Mouse (Mus musculus) embryo, embryonic 10.5 days (tissue): Measurements from ENCODE around the gene Cdh5.
"Not testable (repeated sequence)": the region's sequence is repeated elsewhere in the genome, so short reads cannot be mapped to it uniquely, and the experiment has no call there.

Experiments
- DNase-seq: peaks from one replicate; pipeline ENCODE4 v3.0.0-alpha.2; 2015; ENCODE audit warnings: low spot score

The Cdh5 gene

DNA sequence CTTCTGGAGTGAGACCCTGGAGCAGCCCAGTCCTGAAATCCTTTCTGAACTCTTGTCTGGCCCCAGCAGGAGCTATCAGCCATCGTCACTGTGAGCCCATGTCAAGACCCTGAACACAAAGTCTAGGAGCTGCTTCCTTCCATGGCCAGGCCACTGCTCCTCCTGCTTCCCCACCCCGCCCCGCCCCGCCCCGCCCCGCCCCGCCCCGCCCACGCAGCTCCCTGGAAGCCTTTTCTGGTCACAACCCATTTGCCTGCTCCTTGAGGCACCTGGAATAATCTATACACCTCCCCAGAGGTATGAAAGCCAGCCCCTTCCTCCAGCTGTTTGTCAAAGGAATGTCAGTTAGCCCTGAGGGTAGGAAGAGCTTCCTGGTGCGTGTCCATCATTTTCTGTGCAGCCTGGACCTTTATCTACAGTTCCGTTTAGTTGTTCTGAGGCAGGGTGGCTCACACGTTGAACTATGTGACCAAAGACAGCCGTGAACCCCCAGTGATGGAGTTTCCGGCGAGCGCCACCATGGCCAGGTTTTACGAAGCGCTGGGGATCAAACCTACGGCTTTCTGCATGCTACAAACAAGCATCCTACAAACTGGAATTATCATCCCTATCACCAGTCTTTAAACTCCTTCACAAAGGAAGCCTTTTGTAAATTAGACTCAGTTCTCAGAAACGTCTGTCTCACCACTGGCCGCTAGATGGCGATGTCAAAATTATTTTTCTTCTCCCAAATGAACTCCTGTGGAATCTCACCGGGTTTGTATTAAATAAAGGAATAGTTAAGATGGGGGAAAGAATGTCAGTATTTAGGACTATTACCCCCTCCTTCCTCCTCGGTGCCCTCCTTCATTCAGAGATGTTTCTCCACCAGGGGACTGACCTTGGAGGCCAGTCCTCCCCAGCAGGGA is 10.2 kb upstream of the Cdh5 start:
- peak; percentile 77 for DNase-seq

- no peak for DNase-seq
Observed at GRCm38 (mm10) chr8:104093336-104093735, 8.1 kb upstream of the Cdh5 start.

GRCm38 (mm10) chr8:104095595-104095994 is 5.8 kb upstream of the Cdh5 start:
- DNase-seq: no peak

- DNase-seq: peak; percentile 28
Observed at GRCm38 (mm10) chr8:104096644-104097043, 4.8 kb upstream of the Cdh5 start.

DNA sequence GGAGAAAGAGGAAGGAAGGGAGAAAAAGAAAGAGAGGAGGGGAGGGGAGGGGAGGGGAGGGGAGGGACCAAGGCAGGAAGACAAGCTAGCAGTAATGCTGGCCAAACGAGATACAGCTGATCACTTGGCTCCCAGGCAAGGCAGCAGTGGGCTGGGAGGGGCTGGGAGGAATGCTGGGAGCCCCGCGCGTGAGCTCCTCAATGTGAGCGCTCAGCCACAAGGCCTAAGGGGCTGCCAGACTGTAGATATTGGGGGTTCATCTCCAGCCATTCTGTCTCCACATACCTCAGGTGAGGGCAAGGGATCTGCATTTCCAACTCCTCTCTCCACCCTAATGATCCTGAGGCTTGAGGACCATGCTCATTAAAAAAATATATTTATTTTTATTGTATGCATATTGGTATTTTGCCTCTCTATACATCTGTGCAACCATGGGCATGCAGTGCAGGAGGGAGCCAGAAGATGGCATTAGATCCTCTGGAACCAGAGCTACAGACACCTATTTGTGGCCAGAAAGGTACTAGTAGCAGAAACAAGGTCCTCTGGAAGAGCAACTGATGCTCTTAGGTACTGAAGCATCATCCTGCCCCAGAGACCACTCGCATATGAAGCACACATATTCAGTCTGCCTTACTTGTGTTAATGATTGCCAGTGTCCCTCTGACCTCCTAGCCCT is 2.6 kb upstream of the Cdh5 start:
- peak; percentile 31 for DNase-seq

- DNase-seq: no peak
Observed at GRCm38 (mm10) chr8:104099347-104100099, 1.9 kb upstream of the Cdh5 start.

DNA sequence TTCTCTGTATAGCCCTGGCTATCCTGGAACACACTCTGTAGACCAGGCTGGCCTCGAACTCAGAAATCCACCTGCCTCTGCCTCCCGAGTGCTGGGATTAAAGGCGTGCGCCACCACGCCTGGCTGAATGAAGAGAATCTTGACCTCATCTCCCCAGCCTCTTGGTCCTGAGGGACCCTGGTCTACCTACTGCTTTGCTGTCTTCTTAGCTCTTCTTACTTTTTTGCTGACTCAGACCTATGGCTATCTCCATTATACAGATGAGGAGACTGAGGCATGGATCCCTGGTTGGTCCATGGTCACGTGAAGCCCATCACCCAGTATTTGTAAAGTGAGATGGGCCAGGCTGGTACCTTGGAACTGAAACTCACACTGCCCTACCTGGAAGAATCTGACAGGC is 701 bp upstream of the Cdh5 start:
- DNase-seq: not testable (repeated sequence)

DNA sequence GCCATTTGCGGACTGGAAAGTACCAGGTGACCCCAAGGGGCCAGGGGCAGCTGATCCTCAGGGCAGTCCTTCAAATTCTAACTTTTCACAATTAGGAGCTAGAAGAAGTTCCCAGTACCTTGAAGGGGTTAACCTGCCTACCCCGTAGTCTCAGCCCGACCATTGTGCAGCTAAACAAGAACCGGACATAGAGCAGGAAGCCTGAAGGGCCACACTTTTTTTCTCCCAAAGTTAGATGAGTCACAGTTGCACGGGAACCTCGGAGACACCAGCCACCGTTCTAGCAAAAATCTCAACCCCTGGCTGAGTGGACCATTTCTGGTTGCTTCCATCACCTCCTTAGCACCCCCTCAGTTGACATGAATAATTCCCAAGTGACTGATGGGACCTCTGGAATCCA is 2.0 kb downstream of the Cdh5 start:
- no peak for DNase-seq

DNA sequence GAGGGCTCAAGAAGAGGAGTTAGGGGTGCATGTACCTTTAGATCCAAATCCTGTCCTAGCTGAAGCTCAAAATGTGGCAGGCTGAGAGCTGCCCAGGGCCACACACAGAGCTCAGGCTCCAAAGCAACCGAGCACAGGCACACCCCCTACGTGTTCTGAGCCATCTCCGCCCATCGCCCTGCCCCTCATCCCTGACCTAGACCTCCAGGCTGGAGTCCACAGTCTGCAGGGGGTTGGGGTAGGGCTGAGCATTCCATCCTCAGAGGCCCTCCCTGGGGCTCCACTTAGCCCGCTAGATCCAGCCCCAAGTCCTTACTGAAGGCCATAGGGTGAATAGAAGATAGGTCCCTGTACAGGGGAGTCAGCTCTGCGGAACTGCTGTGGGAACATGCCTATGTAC is 4.3 kb downstream of the Cdh5 start:
- no peak for DNase-seq

DNA sequence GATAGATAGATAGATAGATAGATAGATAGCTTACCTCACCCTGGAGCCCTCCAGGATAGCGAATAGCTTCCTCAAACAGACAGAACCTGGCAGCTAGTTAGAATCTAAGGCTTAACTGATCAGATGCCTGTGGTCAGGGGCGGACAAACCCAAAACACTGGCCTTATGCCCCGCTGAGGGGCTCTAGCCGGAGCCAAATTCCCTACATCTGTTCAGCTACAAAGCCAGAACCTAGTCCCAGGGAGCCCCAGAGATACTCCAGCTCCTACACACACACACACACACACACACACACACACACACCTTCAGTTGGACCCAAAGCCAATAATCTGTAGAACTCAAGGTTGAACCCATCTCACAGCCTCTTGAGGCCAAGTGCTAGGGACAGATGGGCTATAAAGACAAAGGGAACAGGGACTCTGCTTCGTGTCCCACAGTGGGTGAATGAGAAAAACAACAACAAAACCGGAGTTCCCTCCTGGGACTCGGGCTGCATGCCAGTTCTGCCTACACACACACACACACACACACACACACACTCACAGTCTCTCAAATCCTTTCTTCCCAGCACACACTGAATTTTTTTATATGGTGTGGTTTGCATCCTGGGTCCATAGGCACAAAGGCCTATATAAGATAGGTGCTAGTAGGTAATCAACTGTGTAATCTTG is 5.0 kb downstream of the Cdh5 start:
- no peak for DNase-seq

DNA sequence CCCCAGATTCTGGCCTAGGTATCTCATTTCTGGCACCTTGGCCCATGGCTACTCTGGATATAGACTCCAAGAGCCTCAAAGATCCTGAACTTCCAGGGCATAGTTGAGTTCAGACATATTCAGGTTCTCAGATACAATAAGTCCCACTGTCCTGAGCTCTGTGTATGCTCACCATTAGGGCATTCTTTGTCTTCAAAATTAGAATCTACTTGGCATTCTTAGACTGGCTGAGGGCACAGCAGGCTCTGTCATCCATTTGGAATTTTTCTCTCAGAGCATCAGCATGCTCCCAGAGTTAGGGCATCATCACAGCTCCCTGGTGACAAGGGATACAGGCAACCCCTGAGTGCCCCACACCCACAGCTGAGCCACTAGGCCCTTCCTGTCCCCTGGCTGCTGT is 5.7 kb downstream of the Cdh5 start:
- no peak for DNase-seq

DNA sequence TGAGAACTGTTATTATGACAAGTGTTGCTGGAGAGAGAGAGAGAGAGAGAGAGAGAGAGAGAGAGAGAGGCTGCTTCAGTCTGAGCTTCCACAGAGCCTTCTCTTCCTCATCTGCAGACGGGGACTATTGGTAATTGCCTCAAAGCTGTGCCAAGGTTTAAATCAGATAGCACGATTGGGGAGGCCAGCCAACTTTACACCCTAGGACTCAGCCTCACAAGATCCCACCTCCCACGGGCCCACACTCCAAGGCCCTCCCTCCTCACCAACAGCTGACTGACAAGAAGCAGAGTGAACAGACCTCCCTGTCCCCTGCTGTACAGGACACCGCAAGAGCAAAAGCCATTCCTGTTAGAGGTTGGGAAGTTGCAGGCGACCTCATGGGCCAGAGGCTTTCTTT is 6.6 kb downstream of the Cdh5 start:
- no peak for DNase-seq

DNA sequence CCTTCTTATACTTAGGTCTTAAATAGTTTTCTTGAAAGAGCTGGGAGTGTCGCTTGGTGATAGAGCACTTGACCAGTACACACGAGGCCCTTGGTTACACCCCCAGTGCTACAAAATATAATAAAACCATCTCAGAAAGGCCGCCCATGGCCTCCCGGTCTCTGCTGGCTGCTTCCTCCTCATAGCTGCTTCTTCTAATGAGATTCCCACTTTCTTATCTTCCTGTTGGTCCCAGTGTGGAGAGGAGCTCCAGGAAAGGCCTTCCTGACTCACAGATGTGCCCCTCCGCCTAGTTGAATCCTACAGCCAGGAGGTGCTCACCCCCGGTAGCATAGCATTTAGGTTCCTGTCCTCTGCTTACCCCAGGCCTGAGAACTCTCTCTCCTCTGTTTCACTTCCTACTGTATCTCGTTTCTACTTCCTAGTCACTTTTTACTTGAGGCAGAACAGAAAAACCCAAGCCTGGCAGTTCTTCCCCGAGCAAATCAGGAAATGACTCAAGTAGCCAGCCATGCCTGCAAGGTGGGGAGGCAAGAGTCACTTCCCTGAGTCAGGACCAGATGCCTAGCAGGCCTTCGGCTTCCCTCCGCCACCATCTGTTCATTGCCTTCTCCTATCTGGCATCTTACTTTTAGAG is 9.2 kb downstream of the Cdh5 start:
- DNase-seq: no peak

DNA sequence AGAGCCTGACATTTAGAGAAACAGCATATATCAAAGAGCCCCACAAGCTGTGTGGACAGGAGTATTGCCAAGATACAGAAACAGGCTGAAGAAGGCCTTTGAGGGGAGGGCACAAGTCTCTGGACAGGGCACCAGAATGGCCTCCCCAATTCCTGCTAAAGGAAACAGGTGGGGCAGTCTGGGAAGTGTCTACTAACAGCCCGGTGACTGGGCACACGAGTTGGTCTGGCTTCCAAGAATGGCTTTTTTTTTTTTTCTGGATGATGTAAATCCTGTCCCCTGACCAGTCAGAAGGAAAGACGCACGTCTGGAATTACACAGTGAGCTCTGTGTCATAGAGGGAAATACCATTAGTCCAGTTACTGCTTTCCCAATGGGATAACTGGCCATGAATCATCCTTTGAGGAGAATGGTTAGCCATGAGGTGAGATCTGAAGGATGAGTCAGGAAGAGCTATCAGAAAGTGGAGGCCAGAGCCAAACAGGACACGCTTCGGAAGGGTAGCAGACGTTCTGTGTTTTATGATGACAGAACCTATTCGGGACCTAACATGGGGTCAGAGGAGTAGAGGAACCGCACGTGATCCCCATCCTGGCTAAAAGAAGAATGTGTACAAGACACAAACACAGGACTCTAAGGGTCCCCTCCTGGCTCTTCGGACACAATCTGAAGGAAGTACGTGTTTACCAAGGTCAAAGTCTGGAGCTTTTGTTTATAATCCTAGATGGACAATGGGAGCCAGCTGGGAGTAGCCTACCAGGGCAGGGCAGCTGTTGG is 20.4 kb downstream of the Cdh5 start:
- DNase-seq: no peak

DNA sequence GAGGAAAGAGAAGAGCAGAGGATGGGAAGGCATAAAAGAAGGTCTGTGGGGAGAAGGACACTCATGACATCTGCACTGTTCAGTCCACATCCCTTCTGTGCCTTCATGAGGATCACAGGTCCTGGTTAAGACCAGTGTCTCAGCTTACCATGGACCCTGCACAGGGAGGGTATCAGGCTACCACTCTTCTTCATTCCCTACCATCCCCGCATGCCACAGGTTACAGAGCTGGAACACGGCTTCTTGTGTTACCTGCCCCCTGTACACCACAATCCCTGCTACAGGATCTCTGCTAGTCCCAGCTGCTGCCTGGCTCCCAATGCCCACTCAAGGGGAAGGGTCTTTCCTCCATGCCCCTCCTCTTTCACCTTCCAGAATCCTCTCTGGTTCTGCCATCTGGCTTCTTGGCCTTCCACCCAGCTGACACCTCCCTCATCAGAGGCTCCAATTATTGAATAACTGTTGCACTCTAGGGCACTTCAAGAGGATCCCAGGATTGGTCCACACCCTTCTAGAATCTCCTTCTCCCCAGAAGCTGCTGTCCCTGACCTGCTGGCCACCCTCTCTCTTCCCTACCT is 21.7 kb downstream of the Cdh5 start:
- no peak for DNase-seq

- no peak for DNase-seq
Observed at GRCm38 (mm10) chr8:104124534-104124933, 23.1 kb downstream of the Cdh5 start.

DNA sequence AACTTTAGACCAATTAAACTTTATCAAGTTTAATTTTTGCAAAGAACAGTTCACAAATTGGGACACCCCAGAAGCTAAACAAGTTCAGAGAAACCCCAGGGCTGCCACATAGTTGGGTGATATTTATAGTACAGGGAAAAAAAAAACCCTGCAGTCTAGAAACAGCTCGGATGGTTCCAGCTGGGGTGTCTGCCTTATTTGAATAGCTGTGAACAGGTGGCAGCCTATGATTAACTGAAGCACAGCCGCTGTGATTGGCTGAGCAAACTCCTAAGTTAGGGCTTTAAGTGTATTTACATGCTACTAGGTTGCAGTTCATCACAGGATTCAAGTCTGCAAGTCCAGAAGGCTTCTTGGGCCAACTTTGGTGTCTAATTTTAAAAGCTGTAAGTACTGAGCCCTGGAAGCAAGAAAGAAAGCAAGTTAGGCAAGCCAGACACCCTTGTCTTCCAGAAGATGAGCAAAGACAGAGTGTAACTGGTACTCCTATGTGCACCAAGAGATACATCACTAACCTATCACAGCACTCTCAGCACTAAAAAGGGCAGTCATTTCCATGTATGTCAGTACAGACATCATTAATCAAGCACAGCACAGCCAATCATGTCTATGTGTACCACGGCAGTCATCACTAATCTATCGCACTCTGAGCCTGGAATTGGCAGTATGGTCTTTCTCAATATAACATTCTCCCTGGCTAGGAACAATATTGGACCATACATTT is 25.9 kb downstream of the Cdh5 start:
- no peak for DNase-seq

DNA sequence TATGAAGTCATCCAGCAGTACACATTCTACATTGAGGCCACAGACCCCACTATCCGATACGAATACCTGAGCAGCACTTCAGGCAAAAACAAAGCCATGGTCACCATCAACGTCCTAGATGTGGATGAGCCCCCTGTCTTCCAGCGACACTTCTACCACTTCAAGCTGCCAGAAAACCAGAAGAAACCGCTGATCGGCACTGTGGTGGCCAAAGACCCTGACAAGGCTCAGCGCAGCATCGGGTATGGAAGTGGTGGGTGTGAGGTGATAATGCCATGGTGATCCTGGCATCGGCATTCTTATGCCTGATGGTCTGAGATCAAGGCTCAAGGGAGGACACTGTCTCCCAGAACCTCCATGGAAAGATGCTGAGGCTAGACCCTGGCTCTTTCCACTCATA is 29.5 kb downstream of the Cdh5 start:
- DNase-seq: no peak

GRCm38 (mm10) chr8:104131414-104131975 is 30.1 kb downstream of the Cdh5 start:
- DNase-seq: no peak

- no peak for DNase-seq
Observed at GRCm38 (mm10) chr8:104134521-104134920, 33.1 kb downstream of the Cdh5 start.
